8 mouse cellular contexts compared by ENCODE assay signal in the genomic region with DNA sequence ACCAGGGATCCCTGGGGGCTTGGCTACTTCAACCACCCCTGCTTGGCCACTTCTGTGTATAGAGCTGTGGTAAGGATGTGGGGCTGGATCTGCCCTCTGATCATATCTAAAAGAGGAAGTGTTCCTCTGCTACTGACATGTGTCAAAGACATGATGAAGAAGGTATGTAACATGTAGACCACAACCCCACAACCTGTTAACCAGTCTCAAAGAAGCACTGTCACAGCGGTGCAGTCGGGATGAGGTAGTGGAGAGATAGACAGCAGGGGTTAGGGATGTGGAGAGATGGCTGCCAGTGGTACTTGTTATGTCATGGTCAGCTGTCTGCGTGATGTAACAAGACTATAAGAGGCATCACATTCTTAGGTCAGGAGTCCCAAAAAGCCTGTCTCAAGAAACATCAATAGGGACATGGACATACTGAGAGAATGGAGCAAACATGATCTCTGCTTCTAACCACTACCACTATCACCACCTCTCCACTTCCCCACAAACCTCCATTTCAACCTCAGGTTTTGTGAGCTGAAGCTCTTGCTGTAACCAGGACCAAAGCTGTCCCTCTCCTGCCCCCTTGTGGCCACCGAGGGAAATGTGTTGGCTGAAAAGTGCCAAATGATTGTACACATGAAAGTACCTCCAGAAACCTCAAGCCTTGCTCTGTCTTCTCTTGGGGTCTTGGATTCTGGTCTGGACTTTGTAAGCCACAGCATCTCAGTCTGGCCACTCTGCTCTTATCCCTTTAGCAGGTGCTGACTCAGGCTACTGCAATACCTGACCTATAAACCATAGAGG. TPM values are rescaled to one million over a fixed set of nuclear protein-coding genes. Genes with fewer than 3 reads are reported as not detected.
DNase-seq lines count a peak whose midpoint lies in the region; ATAC-seq and TF ChIP-seq lines count a peak whose summit lies in the region.

No protein-coding gene starts in this region.

- WGBS in cerebellum, adult 2 months: 39% methylated on average over 4 of the region's 4 CpGs
- 58% methylated on average over 4 of the region's 4 CpGs for WGBS in hindbrain, embryonic 14.5 days

- H3K4me2 ChIP-seq in hindbrain, embryonic 14.5 days (replicated peaks): no peak overlapping the region

- DNase-seq in MN1 (ENCODE audit: low spot score): peak; percentile 81
- DNase-seq in cerebellum, adult 2 months: peak; percentile 84 to 92
- DNase-seq in frontal cortex, adult 2 months (ENCODE audit: extremely low spot score in 1 of 2, low spot score in 1 of 2): peak; percentile 85 to 98
- DNase-seq in hindbrain, embryonic 14.5 days (ENCODE audit: low spot score): peak; percentile 91
- DNase-seq in layer of hippocampus, postnatal 25 days (ENCODE audit: extremely low spot score in 1 of 2, low spot score in 1 of 2): peak; percentile 88 to 97
- DNase-seq in lung, postnatal 25 days (ENCODE audit: low spot score): peak; percentile 92
- DNase-seq in retina, postnatal 1 day: peak; percentile 87
- peak; percentile 74 to 84 for DNase-seq in urinary bladder, adult 18-20 months (ENCODE audit: low spot score in 2 of 2)

- no peak overlapping the region for H3K9ac ChIP-seq in hindbrain, embryonic 14.5 days

- no peaks in the 10 kb centered on the region for H3K27me3 ChIP-seq in cerebellum, adult 2 months (ENCODE audit: control insufficient read depth, insufficient read depth, low read length)
- H3K27me3 ChIP-seq in hindbrain, embryonic 14.5 days (ENCODE audit: control insufficient read depth, insufficient read depth, low read length): no peaks in the 10 kb centered on the region

- no peak overlapping the region for H3K27ac ChIP-seq in cerebellum, adult 2 months (ENCODE audit: insufficient read depth, low read length)
- no peak overlapping the region for H3K27ac ChIP-seq in hindbrain, embryonic 14.5 days

- no peaks in the 10 kb centered on the region for H3K9me3 ChIP-seq in hindbrain, embryonic 14.5 days (ENCODE audit: control insufficient read depth, low read length)

- H3K4me1 ChIP-seq in cerebellum, adult 2 months (ENCODE audit: control insufficient read depth, insufficient read depth, low read length): peaks cover 3% of the 10 kb centered on the region; the same call in 1 of the 2 replicates
- H3K4me1 ChIP-seq in hindbrain, embryonic 14.5 days (replicated peaks; ENCODE audit: control insufficient read depth, insufficient read depth, low read length): no peaks in the 10 kb centered on the region

- peaks cover 20% of the 10 kb centered on the region for H3K36me3 ChIP-seq in hindbrain, embryonic 14.5 days (replicated peaks; ENCODE audit: control insufficient read depth, insufficient read depth)

- no peak for TF ChIP-seq POLR2A in cerebellum, adult 2 months (IDR thresholded peaks at IDR 0.05; ENCODE audit: borderline replicate concordance, insufficient read depth, low read length)

- peak; percentile 66; the same call in 1 of the 2 replicates for ATAC-seq in hindbrain, embryonic 14.5 days (ENCODE audit: low FRiP score)

- peak; percentile 99 for TF ChIP-seq CTCF in cerebellum, adult 2 months (IDR thresholded peaks at IDR 0.05; ENCODE audit: borderline replicate concordance, insufficient read depth, low read depth, low read length)

- H3K4me3 ChIP-seq in cerebellum, adult 2 months (replicated peaks; ENCODE audit: insufficient read depth, low read depth, low read length): no peak overlapping the region
- H3K4me3 ChIP-seq in hindbrain, embryonic 14.5 days (replicated peaks; ENCODE audit: low read length): no peak overlapping the region

RNA-seq across cellular contexts. Expression of a gene that starts 56.3 kb away (rescaled TPM):
- 28.6 and 29.8 TPM in 2 replicates for polyA plus RNA-seq in cerebellum, adult 2 months (2012; rRNA removed)
- polyA plus RNA-seq in frontal cortex, adult 2 months (2012; rRNA removed): 42.1 and 48.9 TPM in 2 replicates
- polyA plus RNA-seq in hindbrain, embryonic 14.5 days (2014; fragmentation: Nextera tagmentation; extraction: Ambion mirVana): 45.0 and 45.3 TPM in 2 replicates
- 10 to 100 TPM; 34.6 to 39.4 TPM for total RNA-seq in layer of hippocampus, postnatal 25 days (2021)
